Mouse (Mus musculus): ENCODE results near the gene Cybc1.
A peak's percentile ranks its signal among the peaks of the same experiment; 100 is the strongest.

Gene Cybc1

DNA sequence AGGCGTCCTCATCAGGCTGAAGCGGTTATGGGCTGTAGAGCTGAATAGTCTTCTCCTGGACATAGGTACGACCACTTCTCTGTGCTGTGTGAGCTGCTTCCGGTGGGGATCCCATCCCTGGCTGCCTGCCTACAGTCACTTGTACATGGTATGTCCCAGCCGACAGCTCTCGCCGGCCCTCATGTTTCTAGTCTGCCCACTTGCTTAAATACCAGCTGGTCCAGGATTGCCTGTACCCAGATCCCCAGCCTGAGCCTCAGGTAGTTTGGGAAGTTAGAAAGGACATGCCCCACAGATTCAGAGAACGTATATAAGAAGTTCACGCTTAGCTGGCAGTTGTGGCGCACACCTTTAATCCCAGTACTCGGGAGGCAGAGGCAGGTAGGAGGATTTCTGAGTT, 9.3 kb downstream of the Cybc1 start:
- no peak for DNase-seq (ENCODE audit: low read depth in 2 of 2, low spot score in 2 of 2)

DNA sequence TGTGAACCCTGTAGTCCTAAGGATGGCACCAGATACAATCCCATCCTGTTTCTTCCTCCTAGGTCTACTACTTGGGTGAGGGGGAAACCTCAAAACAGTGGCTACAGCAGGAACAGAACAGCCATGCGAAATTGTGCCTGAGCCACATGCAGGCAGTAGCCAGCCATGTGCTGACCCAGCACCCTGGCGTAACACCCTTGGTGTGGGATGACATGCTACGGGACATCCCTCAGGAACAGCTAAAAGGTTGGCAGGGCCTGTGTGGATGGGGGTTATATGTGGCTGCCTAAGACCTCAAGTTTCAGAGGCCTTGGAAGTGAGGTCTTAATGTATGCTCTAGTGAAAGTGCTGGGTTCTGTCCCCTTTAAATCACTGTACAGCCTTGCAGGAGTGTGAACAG, 12.3 kb downstream of the Cybc1 start:
- no peak for DNase-seq (ENCODE audit: low read depth in 2 of 2, low spot score in 2 of 2)

DNA sequence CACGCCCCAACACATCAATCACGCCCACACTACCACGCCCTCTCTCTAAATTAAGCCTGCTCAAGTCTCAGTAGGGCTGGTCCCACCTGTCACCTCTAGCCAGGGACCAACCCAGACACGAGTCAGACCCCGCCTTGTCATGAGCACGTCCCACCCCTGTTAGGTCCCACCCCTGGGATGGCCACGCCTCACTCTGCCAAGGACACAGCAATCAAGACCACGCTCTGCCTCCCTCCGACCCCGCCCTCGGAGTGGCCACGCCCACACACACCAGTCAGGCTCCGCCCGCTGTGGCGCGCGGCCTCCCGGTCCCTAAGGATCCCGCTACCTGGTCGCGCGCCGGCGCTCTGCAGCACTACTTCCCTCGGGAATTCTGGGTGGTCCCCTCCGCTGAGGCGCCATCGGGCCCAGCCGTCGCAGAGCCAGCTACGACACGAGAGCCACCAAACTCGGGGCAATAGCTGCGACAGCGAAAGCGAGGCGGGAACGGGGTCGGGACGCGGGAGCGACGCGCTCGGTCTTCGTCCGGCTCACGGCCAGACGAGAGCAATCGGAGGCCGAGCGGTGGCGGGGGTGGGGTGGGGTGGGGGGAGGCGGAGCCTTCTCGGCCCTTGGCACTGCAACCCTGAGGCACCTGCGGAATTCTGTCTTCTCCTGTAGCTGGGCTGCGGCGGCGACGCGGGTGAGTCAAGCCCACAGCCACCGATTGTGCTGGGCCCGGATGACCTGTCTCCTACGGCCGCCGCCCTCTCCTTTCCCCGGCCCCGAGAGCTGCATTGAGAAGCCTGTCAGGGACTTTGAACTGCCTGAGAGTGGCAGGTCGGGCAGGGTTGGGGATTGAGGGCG, 24.7 kb downstream of the Cybc1 start, which contains the start of the genes Hexdc and Ogfod3:
Gene Hexdc (plus strand): TSS at position 273 of the 846 bp plus-strand sequence.
Gene Ogfod3 (minus strand): TSS at position 551 of the 846 bp plus-strand sequence.
- peak; percentile 86 to 94 for DNase-seq (ENCODE audit: low read depth in 2 of 2, low spot score in 2 of 2)

DNA sequence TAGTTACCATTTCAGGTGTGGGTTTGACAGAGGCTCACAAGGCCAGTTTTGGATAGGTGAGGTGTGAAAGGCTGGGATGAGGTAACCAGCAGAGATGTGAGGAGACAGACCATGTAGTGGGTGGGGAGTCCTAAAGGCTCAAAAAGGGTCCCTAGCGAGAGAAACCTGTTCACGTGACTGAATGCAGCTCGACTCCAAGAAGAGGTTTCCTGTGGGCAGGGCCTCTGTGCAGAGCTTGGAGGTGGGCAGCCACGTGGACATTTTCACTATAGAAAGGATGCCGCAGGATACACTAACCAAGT, 25.3 kb downstream of the Cybc1 start:
- no peak for DNase-seq (ENCODE audit: low read depth in 2 of 2, low spot score in 2 of 2)

DNA sequence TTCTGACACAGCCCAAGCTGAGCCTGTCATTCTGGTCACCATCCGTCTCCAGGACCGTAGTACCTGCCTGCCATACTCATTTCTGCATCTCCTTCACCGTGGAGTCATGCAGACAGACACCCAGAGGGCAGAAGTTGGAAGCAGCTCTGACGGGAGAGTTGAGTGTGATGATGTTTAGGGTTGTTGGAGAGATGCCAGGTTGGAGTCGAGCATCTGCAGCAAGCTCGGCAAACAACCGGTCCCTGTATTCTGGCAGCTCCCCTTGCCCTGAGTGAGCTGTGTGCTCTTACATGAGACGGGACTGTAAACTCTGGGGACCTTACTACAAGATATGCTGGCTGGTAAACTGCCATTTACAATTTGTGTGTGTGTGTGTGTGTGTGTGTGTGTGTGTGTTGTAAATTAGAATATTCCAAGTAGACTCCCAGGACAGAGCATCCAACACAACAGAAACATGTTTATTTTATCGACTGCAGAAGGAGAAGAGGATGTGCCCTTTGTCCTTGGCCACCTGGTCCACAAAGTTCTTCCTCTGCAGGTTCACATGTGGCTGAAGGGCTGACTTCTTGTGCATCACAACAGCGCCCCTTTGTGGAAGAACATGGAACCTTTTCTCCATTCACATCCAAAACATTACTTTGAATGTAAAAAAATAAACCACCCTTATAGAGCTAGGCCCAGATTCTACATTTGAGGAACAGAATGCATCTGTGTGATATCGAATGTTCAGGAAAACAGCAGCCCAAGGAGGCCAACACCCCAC, 27.5 kb downstream of the Cybc1 start:
- DNase-seq (ENCODE audit: low read depth in 2 of 2, low spot score in 2 of 2) = peak in 1 of 2 experiments; percentile 28

DNA sequence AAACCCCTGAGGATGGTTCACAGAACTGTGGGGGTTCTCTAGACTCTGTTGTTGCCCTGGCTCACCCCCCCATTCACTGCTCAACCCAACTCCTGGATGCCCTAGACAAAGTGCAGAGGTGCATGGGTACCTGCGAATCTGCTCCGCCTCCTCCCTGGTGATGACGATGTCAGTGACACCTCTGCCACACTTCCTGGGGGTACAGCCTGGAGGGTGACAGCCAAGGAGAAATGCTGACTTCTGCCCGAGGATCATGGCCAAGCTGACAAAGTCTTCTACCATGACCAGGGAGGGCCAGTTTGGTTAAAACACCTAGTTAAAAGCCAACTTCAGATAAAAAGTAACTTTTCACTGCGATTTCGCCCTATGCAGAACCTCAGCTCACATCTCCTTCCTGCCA, 28.3 kb downstream of the Cybc1 start:
- DNase-seq (ENCODE audit: low read depth in 2 of 2, low spot score in 2 of 2) = no peak

DNA sequence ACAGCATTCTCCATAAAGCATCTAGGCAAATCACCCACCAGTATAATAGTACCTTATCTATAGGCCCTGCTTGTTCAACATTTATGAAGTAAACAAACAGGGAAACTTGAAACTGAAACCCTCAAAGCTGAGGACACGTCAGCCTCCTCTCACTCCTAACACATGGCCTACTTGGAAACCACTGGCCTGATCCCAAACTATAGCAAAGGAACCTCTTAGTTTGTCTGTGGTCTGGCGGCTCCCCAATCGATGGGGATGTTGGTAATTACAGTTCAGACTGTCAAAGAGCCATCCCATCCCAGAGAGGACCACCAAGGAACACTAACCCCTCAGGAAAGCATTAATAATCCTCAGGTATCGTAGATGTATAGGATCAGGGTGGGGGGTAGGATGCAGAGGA, 29.3 kb downstream of the Cybc1 start:
- DNase-seq (ENCODE audit: low read depth in 2 of 2, low spot score in 2 of 2) = no peak

DNA sequence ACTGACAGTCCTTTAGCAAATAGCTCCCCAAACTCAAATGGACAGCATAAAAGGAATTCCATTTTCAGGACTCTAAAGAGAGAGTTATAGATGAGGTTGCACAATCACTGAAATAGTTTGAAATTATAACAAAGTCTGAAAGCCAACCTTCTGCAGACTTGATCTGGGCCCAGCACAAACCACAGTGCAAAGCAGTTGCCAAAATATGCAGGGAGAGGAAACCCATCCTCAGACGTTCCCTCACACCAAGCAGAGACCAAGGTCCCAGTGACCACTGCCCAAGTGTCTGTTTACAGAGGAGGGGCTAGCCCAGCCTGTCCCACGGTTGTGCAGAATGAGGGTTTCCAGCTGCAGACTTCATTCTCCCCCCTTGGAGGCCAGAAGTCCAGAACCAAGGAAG, 30.5 kb downstream of the Cybc1 start:
- no peak for DNase-seq (ENCODE audit: low read depth in 2 of 2, low spot score in 2 of 2)

DNA sequence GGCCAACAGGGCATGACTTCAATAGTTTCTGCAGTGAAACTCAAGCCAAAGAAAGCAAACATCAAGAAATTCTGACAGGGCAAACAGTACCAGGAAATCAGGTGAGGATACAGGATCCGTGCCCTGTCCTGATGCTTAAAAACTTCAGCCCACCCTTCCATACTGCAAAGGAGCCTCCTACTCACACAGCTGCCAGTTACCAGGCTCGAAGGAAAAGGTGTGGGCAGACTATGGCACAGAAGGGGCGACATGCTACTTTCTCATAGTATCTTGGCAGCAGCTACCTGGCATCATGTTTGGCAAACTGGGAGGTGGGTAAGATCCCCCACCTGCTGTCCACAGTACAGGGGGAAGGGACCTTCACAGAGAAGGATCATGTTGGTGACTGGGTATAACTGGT, 35.7 kb downstream of the Cybc1 start:
- DNase-seq (ENCODE audit: low read depth in 2 of 2, low spot score in 2 of 2) = no peak

DNA sequence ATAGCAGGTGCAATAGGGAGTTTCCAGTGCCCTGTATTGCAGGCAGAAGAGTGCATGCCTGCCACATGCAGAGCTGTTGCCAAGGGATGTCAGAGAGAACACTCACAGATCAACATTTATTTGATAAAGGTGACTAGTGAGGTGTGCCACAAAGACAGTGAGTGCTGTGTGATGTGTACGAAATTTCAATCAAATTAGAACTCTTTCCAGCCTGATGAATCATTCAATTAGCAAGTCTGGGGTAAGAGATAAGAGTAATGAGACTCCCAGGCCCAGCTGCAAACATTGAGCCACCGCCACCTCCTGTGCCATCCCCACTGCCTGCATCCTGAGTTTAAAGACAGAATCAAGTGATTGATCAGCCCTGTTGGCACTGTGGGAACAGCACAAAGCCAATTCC, 36.4 kb downstream of the Cybc1 start:
- DNase-seq (ENCODE audit: low read depth in 2 of 2, low spot score in 2 of 2) = no peak

DNA sequence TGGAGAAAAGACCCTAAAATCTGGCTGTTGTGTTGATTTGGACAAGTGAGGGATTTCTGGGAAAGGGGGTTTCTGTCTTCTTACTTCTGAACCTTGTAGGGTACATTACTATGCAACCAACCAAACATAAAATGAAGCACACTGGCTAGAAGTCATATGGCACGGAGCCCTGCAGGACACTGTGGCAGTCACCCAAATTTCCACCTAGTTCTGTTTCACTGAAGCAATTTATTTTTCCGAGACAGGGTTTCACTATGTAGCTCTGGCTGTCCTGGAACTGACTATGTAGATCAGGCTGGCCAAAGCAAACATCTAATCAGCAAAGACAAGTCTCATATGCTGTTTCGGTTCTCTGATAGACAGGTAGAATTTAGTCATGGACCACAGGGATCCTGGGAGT, 39.4 kb downstream of the Cybc1 start:
- no peak for DNase-seq (ENCODE audit: low read depth in 2 of 2, low spot score in 2 of 2)

DNA sequence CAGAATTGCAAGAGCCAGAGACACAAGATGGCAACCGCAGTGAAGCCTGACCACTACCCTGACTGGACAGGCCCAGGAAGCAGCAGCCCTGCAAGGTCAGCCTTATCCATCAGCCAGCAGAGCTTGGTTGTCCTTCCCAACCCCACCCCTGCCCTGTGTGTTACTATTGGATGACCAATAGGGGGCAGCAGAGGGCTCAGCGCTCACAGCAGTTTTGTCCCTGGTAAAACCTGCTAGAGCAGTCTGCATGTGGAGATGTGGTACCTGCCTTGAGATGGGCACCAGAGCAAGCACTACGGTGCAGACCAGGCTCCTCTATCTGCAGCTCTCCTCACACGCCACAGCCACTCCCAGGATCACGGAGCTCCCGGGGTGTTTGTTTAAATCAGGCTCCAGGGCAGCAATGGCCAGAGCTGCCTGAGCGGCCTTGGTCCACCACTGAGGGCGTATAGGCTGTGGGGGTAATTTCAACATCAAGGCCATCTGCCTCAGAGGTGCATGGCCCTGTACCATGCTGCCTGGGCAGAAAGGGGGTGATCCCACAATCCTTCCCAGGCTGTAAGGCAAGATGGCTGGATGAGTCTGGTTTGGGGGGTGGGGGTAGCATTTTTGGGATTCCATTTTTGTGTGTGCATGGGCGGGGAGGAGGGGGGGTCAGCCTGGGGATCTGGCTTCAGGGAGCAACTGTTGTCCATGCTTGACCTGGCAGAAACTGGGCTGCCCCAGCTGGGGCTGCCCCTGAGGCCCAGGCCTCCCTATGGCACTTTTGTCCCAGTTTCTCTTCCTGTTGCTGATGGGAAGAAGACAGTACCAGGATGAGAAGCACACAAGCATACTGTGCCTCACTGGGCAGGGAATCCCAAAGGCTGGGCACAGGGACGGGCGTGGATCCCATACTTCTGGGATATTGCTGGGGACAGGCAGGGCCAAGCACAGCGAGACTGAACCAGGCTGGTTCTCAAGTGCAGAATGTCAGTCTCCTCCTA, 52.5 kb downstream of the Cybc1 start:
- peak; percentile 24 to 56 for DNase-seq (ENCODE audit: low read depth in 2 of 2, low spot score in 2 of 2)

DNA sequence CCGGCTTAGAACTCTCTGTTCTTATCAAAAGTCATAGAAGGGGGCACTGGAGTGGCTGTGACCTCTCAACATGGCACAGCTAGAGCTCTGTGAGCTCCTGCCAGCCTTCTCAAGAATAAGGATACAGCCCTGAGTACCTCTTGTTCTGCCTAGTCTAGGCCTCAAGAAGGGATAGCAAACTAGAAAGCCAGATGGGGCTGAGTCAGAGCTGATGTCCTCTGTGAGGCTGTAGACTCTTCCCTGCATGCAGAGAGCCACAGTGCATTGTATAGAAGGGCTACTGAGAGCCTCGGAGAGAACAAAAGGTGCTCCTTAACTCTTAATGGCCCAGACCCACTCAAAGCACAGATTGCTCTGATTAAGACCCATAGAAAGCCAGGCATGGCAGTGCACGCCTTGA, 54.9 kb downstream of the Cybc1 start:
- DNase-seq (ENCODE audit: low read depth in 2 of 2, low spot score in 2 of 2) = no peak

DNA sequence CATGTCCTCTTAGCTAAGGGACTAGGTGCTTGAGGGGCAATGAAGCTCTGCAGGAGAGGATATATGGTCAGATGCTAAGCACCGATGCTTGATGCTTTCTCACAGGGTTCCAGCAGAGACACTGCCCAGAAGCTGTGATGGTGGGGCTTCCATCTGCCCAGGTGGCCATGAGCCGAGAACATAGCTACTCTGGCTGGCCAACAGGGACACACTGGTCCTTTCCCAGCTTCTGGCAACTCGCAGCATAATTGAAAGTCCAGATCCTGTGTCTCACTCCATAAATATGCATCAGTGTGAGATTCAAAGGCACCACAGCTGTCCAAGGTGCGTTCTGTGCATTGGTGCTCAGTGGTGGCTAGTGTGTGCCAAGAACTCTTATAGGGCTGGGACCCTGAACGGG, 55.9 kb downstream of the Cybc1 start:
- no peak for DNase-seq (ENCODE audit: low read depth in 2 of 2, low spot score in 2 of 2)
